Mouse (Mus musculus) MEL (cell line): Measurements from ENCODE around the gene Ap5z1. TPM values are rescaled to one million over a fixed set of nuclear protein-coding genes. Genes with fewer than 3 reads are reported as not detected.

ENCODE experiments used
- DNase-seq: peaks from one replicate; pipeline ENCODE4 v3.0.0; 2011; ENCODE audit warnings: low read depth, low spot score
- H3K27ac ChIP-seq: 2 replicates; pipeline ENCODE4 v1.5.1; 2012; ENCODE audit warnings: low read depth, mild to moderate bottlenecking, control low read depth, low read length, moderate library complexity; ENCODE audit not compliant: control insufficient read depth
- H3K27me3 ChIP-seq, 2 experiments: fragments of 150-350 bp in 1 of 2; sonication (generic) in 1 of 2; 2 replicates each; pipeline ENCODE4 v1.6.1; 2012; ENCODE audit warnings: low read length in 2 of 2, mild to moderate bottlenecking in 2 of 2, improper control_type of control experiment in 1 of 2, moderate library complexity in 1 of 2; ENCODE audit not compliant: insufficient read depth in 2 of 2, control insufficient read depth in 1 of 2
- H3K36me3 ChIP-seq, 2 experiments: 2 replicates each; pipeline ENCODE4 v1.6.1; 2012 to 2014; ENCODE audit warnings: low read length in 2 of 2, improper control_type of control experiment in 1 of 2, inconsistent platforms in 1 of 2, mild to moderate bottlenecking in 1 of 2; ENCODE audit not compliant: insufficient read depth in 2 of 2, control insufficient read depth in 1 of 2
- H3K4me1 ChIP-seq, 2 experiments: fragments of 150-350 bp in 1 of 2; sonication (generic) in 1 of 2; 2 replicates each; pipeline ENCODE4 v1.6.1; 2012; ENCODE audit warnings: low read length in 2 of 2, improper control_type of control experiment in 1 of 2, mild to moderate bottlenecking in 1 of 2; ENCODE audit not compliant: insufficient read depth in 2 of 2, control insufficient read depth in 1 of 2
- H3K4me3 ChIP-seq, 2 experiments: fragments of 150-350 bp in 1 of 2; sonication (generic) in 1 of 2; 2 replicates each; pipeline ENCODE4 v1.5.1; 2012; ENCODE audit warnings: low read depth in 2 of 2, low read length in 2 of 2, mild to moderate bottlenecking in 2 of 2, moderate library complexity in 2 of 2, control low read depth in 1 of 2, improper control_type of control experiment in 1 of 2; ENCODE audit not compliant: control insufficient read depth in 1 of 2, insufficient read depth in 1 of 2
- H3K79me2 ChIP-seq: 2 replicates; pipeline ENCODE4 v1.6.1; 2012; ENCODE audit warnings: mild to moderate bottlenecking, low read length, moderate library complexity; ENCODE audit not compliant: control insufficient read depth, poor library complexity, insufficient read depth
- H3K9ac ChIP-seq: 2 replicates; pipeline ENCODE4 v1.6.1; 2012; ENCODE audit warnings: low read depth, mild to moderate bottlenecking, control low read depth, low read length, moderate library complexity; ENCODE audit not compliant: control insufficient read depth, poor library complexity, severe bottlenecking
- H3K9me3 ChIP-seq: fragments of 150-350 bp; sonication (generic); replicated peaks from 2 replicates; pipeline ENCODE4 v1.6.1; 2012; ENCODE audit warnings: mild to moderate bottlenecking, low read length, improper control_type of control experiment, moderate library complexity; ENCODE audit not compliant: insufficient read depth
- CHD1 ChIP-seq: IDR thresholded peaks from 2 replicates; pipeline ENCODE4 v1.6.1; 2012; ENCODE audit warnings: low read depth, mild to moderate bottlenecking, inconsistent platforms, low read length, improper control_type of control experiment
- CHD2 ChIP-seq: IDR thresholded peaks from 2 replicates; pipeline ENCODE4 v1.6.1; 2011; ENCODE audit warnings: low read length, improper control_type of control experiment
- CTCF ChIP-seq, 3 experiments: IDR thresholded peaks in 2 of 3; conservative IDR thresholded peaks in 1 of 3; 2 replicates each; pipeline ENCODE4 v1.5.1; 2011 to 2012; ENCODE audit warnings: low read length in 3 of 3, low read depth in 2 of 3, mild to moderate bottlenecking in 2 of 3, improper control_type of control experiment in 1 of 3, inconsistent platforms in 1 of 3, mixed read lengths in 1 of 3, moderate library complexity in 1 of 3; ENCODE audit not compliant: control insufficient read depth in 1 of 3, insufficient read depth in 1 of 3, poor library complexity in 1 of 3, severe bottlenecking in 1 of 3
- GABPA ChIP-seq: IDR thresholded peaks from 2 replicates; pipeline ENCODE4 v1.6.1; 2012; ENCODE audit warnings: low read depth, mild to moderate bottlenecking, inconsistent platforms, low read length, improper control_type of control experiment, moderate library complexity
- GATA1 ChIP-seq: IDR thresholded peaks from 2 replicates; pipeline ENCODE4 v1.6.1; 2011; ENCODE audit warnings: low read depth, low read length, improper control_type of control experiment
- HCFC1 ChIP-seq: IDR thresholded peaks from 2 replicates; pipeline ENCODE4 v1.6.1; 2012; ENCODE audit warnings: low read depth, mild to moderate bottlenecking, inconsistent platforms, low read length, improper control_type of control experiment, moderate library complexity
- KAT2A ChIP-seq: conservative IDR thresholded peaks from 2 replicates; pipeline ENCODE4 v1.6.1; 2012; ENCODE audit warnings: low read depth, low read length, improper control_type of control experiment, inconsistent platforms
- MXI1 ChIP-seq: IDR thresholded peaks from 2 replicates; pipeline ENCODE4 v1.6.1; 2011; ENCODE audit warnings: mild to moderate bottlenecking, low read depth, low read length, improper control_type of control experiment
- MYB ChIP-seq: IDR thresholded peaks from 2 replicates; pipeline ENCODE4 v1.6.1; 2011; ENCODE audit warnings: mild to moderate bottlenecking, low read depth, low read length, improper control_type of control experiment
- NELFE ChIP-seq: IDR thresholded peaks from 2 replicates; pipeline ENCODE4 v1.6.1; 2011; ENCODE audit warnings: low read depth, low read length, improper control_type of control experiment
- POLR2AphosphoS2 ChIP-seq: IDR thresholded peaks from 2 replicates; pipeline ENCODE4 v1.6.1; 2011; ENCODE audit warnings: low read length, improper control_type of control experiment
- SIN3A ChIP-seq: IDR thresholded peaks from 2 replicates; pipeline ENCODE4 v1.6.1; 2012; ENCODE audit warnings: low read length, improper control_type of control experiment, inconsistent platforms
- UBTF ChIP-seq: IDR thresholded peaks from 2 replicates; pipeline ENCODE4 v1.6.1; 2012; ENCODE audit warnings: low read depth, mild to moderate bottlenecking, inconsistent platforms, low read length, improper control_type of control experiment, moderate library complexity, borderline replicate concordance; ENCODE audit not compliant: insufficient read depth
- USF2 ChIP-seq, 2 experiments: IDR thresholded peaks; 2 replicates each; pipeline ENCODE4 v1.6.1; 2011 to 2012; ENCODE audit warnings: improper control_type of control experiment in 2 of 2, low read length in 2 of 2, borderline replicate concordance in 1 of 2, inconsistent platforms in 1 of 2, low read depth in 1 of 2, mild to moderate bottlenecking in 1 of 2; ENCODE audit not compliant: insufficient read depth in 1 of 2
- ZNF384 ChIP-seq: IDR thresholded peaks from 2 replicates; pipeline ENCODE4 v1.6.1; 2012; ENCODE audit warnings: low read depth, mild to moderate bottlenecking, inconsistent platforms, low read length, improper control_type of control experiment
- polyA plus RNA-seq, 2 experiments: library from polyadenylated mRNA; stranded (reverse) in 1 of 2; unstranded in 1 of 2; fragments of >175 nt in 1 of 2; fragments of >200 nt in 1 of 2; gene quantifications; 2 replicates each; pipeline versions ENCODE4 v1.2.1 to v1.2.4; 2012; ENCODE audit warnings: low replicate concordance in 2 of 2, low read depth in 1 of 2; ENCODE audit not compliant: insufficient read length in 2 of 2, insufficient read depth in 1 of 2, missing spikeins in 1 of 2
- total RNA-seq: library from RNA; depleted of rRNA; stranded (reverse); fragments of 300-350 nt; gene quantifications from 2 replicates; pipeline ENCODE4 v1.2.3, GENCODE M21; 2012

Gene Ap5z1
- total and polyA plus RNA-seq, 3 experiments = 4.4 to 13.5 TPM; not detected in 1

- peak; percentile 54 for DNase-seq
- Histone ChIP-seq H3K27ac (no peak overlapping the region), H3K27me3 (no peaks in the 10 kb centered on the region), H3K9me3 (no peaks in the 10 kb centered on the region), H3K9ac (peak overlapping the region; percentile 9; the same call in 1 of the 2 replicates), H3K4me1 (peaks cover 0 to 14% of the 10 kb centered on the region in 2 experiments; a peak in 3 of 4 replicates), H3K36me3 (peaks cover 0 to 6% of the 10 kb centered on the region in 2 experiments; a peak in 3 of 4 replicates), H3K79me2 (peaks cover 9% of the 10 kb centered on the region), H3K4me3 (no peak overlapping the region)
- TF ChIP-seq MXI1 (peak; percentile 69; the same call in 1 of the 2 replicates), GABPA (no peak), POLR2AphosphoS2 (no peak)
- TF ChIP-seq, all 39 proteins: peak for 1
These were observed 18.8 kb upstream of the Ap5z1 start for GRCm38 (mm10) chr5:142444791-142445531.

- H3K9me3 ChIP-seq = no peaks in the 10 kb centered on the region
- no peaks in the 10 kb centered on the region for H3K27me3 ChIP-seq
- DNase-seq = no peak
- peaks cover 0 to 11% of the 10 kb centered on the region in 2 experiments; a peak in 3 of 4 replicates for H3K4me1 ChIP-seq
- peaks cover 0 to 4% of the 10 kb centered on the region in 2 experiments; a peak in 3 of 4 replicates for H3K36me3 ChIP-seq
- H3K79me2 ChIP-seq = peaks cover 9% of the 10 kb centered on the region
- no peak overlapping the region for H3K27ac ChIP-seq
- no peak overlapping the region for H3K4me3 ChIP-seq
- TF ChIP-seq CHD2 (no peak), NELFE (no peak), GABPA (no peak), CHD1 (no peak), MXI1 (no peak), MYB (no peak), HCFC1 (no peak), USF2 (IDR thresholded peaks at IDR 0.05; ENCODE audit: borderline replicate concordance in 1 of 2, insufficient read depth in 1 of 2, low read depth in 1 of 2, low read length in 2 of 2) (no peak), SIN3A (no peak), KAT2A (no peak), GATA1 (no peak), ZNF384 (no peak), CTCF (IDR thresholded peaks at IDR 0.05 in 2 of 3, conservative IDR thresholded peaks at IDR 0.05 in 1 of 3; ENCODE audit: control insufficient read depth in 1 of 3, insufficient read depth in 1 of 3, low read depth in 2 of 3, low read length in 3 of 3, poor library complexity in 1 of 3, severe bottlenecking in 1 of 3) (no peak), UBTF (no peak)
- H3K9ac ChIP-seq = no peak overlapping the region
These were observed 18.0 kb upstream of the Ap5z1 start for GRCm38 (mm10) chr5:142445709-142446108.
